Mouse (Mus musculus) G1E (cell line): ENCODE data around the gene 1700021F05Rik.

Source experiments
- CTCF ChIP-seq: IDR thresholded peaks from 2 replicates; pipeline ENCODE4 v1.5.1; 2012; ENCODE audit warnings: low read depth, low read length, inconsistent platforms, mixed read lengths
- GATA1 ChIP-seq: IDR thresholded peaks from 2 replicates; pipeline ENCODE4 v1.6.1; 2012; ENCODE audit warnings: borderline replicate concordance, low read length, inconsistent platforms, mixed read lengths
- GATA2 ChIP-seq: IDR thresholded peaks from 2 replicates; pipeline ENCODE4 v1.6.1; 2012; ENCODE audit warnings: low read depth, low read length, inconsistent platforms, borderline replicate concordance
- POLR2AphosphoS5 ChIP-seq: IDR thresholded peaks from 2 replicates; pipeline ENCODE4 v1.6.1; 2012; ENCODE audit warnings: low read depth, low read length, inconsistent platforms; ENCODE audit not compliant: insufficient replicate concordance
- TAL1 ChIP-seq: conservative IDR thresholded peaks from 2 replicates; pipeline ENCODE4 v1.6.1; 2012; ENCODE audit warnings: low read depth, low read length, inconsistent platforms, mixed read lengths

DNA sequence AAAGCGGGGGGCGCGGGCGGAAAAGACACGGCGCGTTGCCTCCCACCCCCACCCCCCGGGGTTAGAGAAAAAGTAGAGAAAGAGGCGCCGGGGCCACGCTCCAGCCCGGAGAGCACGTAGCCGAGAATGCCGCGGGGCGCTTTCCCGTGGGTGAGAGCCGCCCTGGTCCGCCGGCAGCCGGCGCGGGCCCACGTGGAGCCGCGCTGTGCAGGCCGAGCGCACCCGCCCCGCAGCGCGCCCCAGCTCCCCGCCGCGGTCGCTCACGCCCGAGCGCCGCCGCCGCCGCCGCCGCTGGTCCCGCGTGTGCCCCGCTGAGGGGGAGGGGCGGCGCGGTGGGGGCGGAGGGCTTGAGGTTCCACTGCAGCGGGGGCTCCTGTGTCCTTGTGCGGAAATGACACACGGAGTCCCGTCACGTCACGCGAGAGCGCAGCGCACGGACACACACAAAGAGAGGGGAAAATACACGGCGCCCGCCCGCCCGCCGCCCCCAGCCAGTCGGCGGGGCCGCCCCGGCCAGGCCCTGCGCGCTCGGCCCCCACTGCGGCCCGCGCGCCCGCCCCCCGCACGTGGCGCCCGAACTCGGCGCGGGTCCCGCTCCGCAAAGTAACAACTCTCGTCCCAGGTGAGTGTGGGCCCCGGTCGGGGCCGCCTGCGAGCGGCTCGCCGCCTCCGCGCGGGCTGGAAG, 61.9 kb downstream of the 1700021F05Rik start, which contains the start of gene Bend3:
- TF ChIP-seq CTCF (no peak), TAL1 (no peak), GATA1 (no peak), POLR2AphosphoS5 (no peak), GATA2 (no peak)
